Mouse (Mus musculus): ENCODE data around the gene Riiad1.

GRCm38 (mm10) chr3:94472447-94473114 lies 7.6 kb downstream of the Riiad1 start:
- TF ChIP-seq POLR2A (IDR thresholded peaks at IDR 0.05; ENCODE audit: borderline replicate concordance, extremely low read depth, insufficient read depth, insufficient read length, poor library complexity, severe bottlenecking) (no peak), CTCF (IDR thresholded peaks at IDR 0.05; ENCODE audit: borderline replicate concordance, extremely low read depth, insufficient read depth, insufficient read length) (no peak)

Data from brain, embryonic 14.5 days (tissue).